Mouse (Mus musculus): ENCODE results near the gene Lifr. TPM values are rescaled to one million over a fixed set of nuclear protein-coding genes. Genes with fewer than 3 reads are reported as not detected.

The Lifr gene
- polyA plus RNA-seq, 1 experiment: 19.9 TPM

DNA sequence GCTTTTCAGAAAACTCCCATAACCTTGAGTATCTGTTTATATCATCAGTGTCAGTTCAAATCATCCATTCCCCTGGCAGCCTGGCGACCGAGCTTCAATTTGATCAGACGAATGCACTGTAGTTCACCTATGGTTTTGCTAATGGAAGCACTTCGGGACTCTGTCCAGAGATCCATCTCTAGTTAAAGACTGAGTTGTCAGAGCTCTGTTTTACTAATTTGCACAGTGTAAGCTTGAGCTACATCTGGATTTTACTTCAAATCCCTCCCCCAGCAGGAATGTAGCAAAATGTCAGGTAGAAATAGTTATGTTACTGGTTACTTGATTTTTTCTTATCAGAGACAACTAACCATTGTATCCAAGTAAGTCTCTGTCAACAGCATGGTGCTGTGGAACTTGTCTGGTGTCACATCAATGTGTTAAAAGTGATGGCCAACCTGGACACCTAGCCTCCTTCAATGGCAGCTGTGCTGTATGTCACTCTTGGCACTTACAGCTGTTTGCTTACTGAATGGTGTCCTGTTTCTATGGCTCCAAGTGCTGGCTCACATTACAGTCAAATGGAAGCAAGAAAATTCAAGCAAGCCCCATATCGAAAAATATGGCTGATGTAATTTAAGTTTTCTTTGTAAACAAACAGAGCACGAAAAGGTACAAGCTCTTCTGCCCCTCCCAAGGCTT, 22.0 kb downstream of the Lifr start:
- Histone ChIP-seq H3K4me1 (ENCODE audit: control insufficient read depth, insufficient read depth, low read length) (no peaks in the 10 kb centered on the region), H3K4me3 (replicated peaks; ENCODE audit: insufficient read depth, low read depth, low read length) (no peak overlapping the region), H3K27ac (ENCODE audit: insufficient read depth, low read length) (no peak overlapping the region), H3K27me3 (ENCODE audit: control insufficient read depth, insufficient read depth, low read length) (no peaks in the 10 kb centered on the region)
- TF ChIP-seq CTCF (IDR thresholded peaks at IDR 0.05; ENCODE audit: borderline replicate concordance, insufficient read depth, low read depth, low read length) (no peak), POLR2A (IDR thresholded peaks at IDR 0.05; ENCODE audit: borderline replicate concordance, insufficient read depth, low read length) (no peak)
- 83% methylated on average over 6 of the region's 6 CpGs for WGBS
- DNase-seq: no peak

- no peak for DNase-seq
- H3K27me3 ChIP-seq (ENCODE audit: control insufficient read depth, insufficient read depth, low read length): no peaks in the 10 kb centered on the region
- WGBS: 61% methylated on average over 3 of the region's 3 CpGs
- H3K4me1 ChIP-seq (ENCODE audit: control insufficient read depth, insufficient read depth, low read length): no peaks in the 10 kb centered on the region
- no peak overlapping the region for H3K27ac ChIP-seq (ENCODE audit: insufficient read depth, low read length)
- TF ChIP-seq POLR2A (IDR thresholded peaks at IDR 0.05; ENCODE audit: borderline replicate concordance, insufficient read depth, low read length): no peak
- TF ChIP-seq CTCF (IDR thresholded peaks at IDR 0.05; ENCODE audit: borderline replicate concordance, insufficient read depth, low read depth, low read length): no peak
- no peak overlapping the region for H3K4me3 ChIP-seq (replicated peaks; ENCODE audit: insufficient read depth, low read depth, low read length)
Observed at GRCm38 (mm10) chr15:7113906-7114305, 23.5 kb downstream of the Lifr start.

GRCm38 (mm10) chr15:7115326-7116003, 25.1 kb downstream of the Lifr start:
- TF ChIP-seq POLR2A (IDR thresholded peaks at IDR 0.05; ENCODE audit: borderline replicate concordance, insufficient read depth, low read length) (no peak), CTCF (IDR thresholded peaks at IDR 0.05; ENCODE audit: borderline replicate concordance, insufficient read depth, low read depth, low read length) (no peak)
- Histone ChIP-seq H3K27me3 (ENCODE audit: control insufficient read depth, insufficient read depth, low read length) (no peaks in the 10 kb centered on the region), H3K27ac (ENCODE audit: insufficient read depth, low read length) (no peak overlapping the region), H3K4me3 (replicated peaks; ENCODE audit: insufficient read depth, low read depth, low read length) (no peak overlapping the region), H3K4me1 (ENCODE audit: control insufficient read depth, insufficient read depth, low read length) (no peaks in the 10 kb centered on the region)
- 68% methylated on average over 7 of the region's 7 CpGs for WGBS
- DNase-seq: no peak

GRCm38 (mm10) chr15:7116216-7116615, 25.8 kb downstream of the Lifr start:
- no peak overlapping the region for H3K27ac ChIP-seq (ENCODE audit: insufficient read depth, low read length)

GRCm38 (mm10) chr15:7116699-7117098, 26.3 kb downstream of the Lifr start:
- WGBS: 80% methylated on average over 3 of the region's 3 CpGs
- no peaks in the 10 kb centered on the region for H3K4me1 ChIP-seq (ENCODE audit: control insufficient read depth, insufficient read depth, low read length)
- H3K27me3 ChIP-seq (ENCODE audit: control insufficient read depth, insufficient read depth, low read length): no peaks in the 10 kb centered on the region
- H3K4me3 ChIP-seq (replicated peaks; ENCODE audit: insufficient read depth, low read depth, low read length): no peak overlapping the region
- no peak for DNase-seq
- no peak overlapping the region for H3K27ac ChIP-seq (ENCODE audit: insufficient read depth, low read length)
- TF ChIP-seq POLR2A (IDR thresholded peaks at IDR 0.05; ENCODE audit: borderline replicate concordance, insufficient read depth, low read length): no peak
- no peak for TF ChIP-seq CTCF (IDR thresholded peaks at IDR 0.05; ENCODE audit: borderline replicate concordance, insufficient read depth, low read depth, low read length)

More at GRCm38 (mm10) chr15:7116216-7116615, 25.8 kb downstream of the Lifr start:
- no peak for TF ChIP-seq CTCF (IDR thresholded peaks at IDR 0.05; ENCODE audit: borderline replicate concordance, insufficient read depth, low read depth, low read length)
- DNase-seq: no peak
- H3K4me1 ChIP-seq (ENCODE audit: control insufficient read depth, insufficient read depth, low read length): no peaks in the 10 kb centered on the region
- 76% methylated on average over 1 of the region's 1 CpGs for WGBS
- no peak overlapping the region for H3K4me3 ChIP-seq (replicated peaks; ENCODE audit: insufficient read depth, low read depth, low read length)
- no peaks in the 10 kb centered on the region for H3K27me3 ChIP-seq (ENCODE audit: control insufficient read depth, insufficient read depth, low read length)

GRCm38 (mm10) chr15:7117944-7118343, 27.5 kb downstream of the Lifr start:
- 86% methylated on average over 6 of the region's 6 CpGs for WGBS
- Histone ChIP-seq H3K27me3 (ENCODE audit: control insufficient read depth, insufficient read depth, low read length) (no peaks in the 10 kb centered on the region), H3K4me1 (ENCODE audit: control insufficient read depth, insufficient read depth, low read length) (no peaks in the 10 kb centered on the region), H3K4me3 (replicated peaks; ENCODE audit: insufficient read depth, low read depth, low read length) (no peak overlapping the region), H3K27ac (ENCODE audit: insufficient read depth, low read length) (no peak overlapping the region)
- TF ChIP-seq POLR2A (IDR thresholded peaks at IDR 0.05; ENCODE audit: borderline replicate concordance, insufficient read depth, low read length) (no peak), CTCF (IDR thresholded peaks at IDR 0.05; ENCODE audit: borderline replicate concordance, insufficient read depth, low read depth, low read length) (no peak)
- no peak for DNase-seq

- H3K4me1 ChIP-seq (ENCODE audit: control insufficient read depth, insufficient read depth, low read length): no peaks in the 10 kb centered on the region
- WGBS: 3% methylated on average over 5 of the region's 5 CpGs
- no peaks in the 10 kb centered on the region for H3K27me3 ChIP-seq (ENCODE audit: control insufficient read depth, insufficient read depth, low read length)
- H3K27ac ChIP-seq (ENCODE audit: insufficient read depth, low read length): no peak overlapping the region
- TF ChIP-seq POLR2A (IDR thresholded peaks at IDR 0.05; ENCODE audit: borderline replicate concordance, insufficient read depth, low read length): no peak
- TF ChIP-seq CTCF (IDR thresholded peaks at IDR 0.05; ENCODE audit: borderline replicate concordance, insufficient read depth, low read depth, low read length): no peak
- H3K4me3 ChIP-seq (replicated peaks; ENCODE audit: insufficient read depth, low read depth, low read length): no peak overlapping the region
- DNase-seq: peak in 1 of 2 experiments; percentile 52
Observed at GRCm38 (mm10) chr15:7118849-7119248, 28.4 kb downstream of the Lifr start.

GRCm38 (mm10) chr15:7119930-7120512, 29.6 kb downstream of the Lifr start:
- Histone ChIP-seq H3K4me3 (replicated peaks; ENCODE audit: insufficient read depth, low read depth, low read length) (no peak overlapping the region), H3K27me3 (ENCODE audit: control insufficient read depth, insufficient read depth, low read length) (no peaks in the 10 kb centered on the region), H3K27ac (ENCODE audit: insufficient read depth, low read length) (no peak overlapping the region), H3K4me1 (ENCODE audit: control insufficient read depth, insufficient read depth, low read length) (no peaks in the 10 kb centered on the region)
- no peak for TF ChIP-seq POLR2A (IDR thresholded peaks at IDR 0.05; ENCODE audit: borderline replicate concordance, insufficient read depth, low read length)
- no peak for TF ChIP-seq CTCF (IDR thresholded peaks at IDR 0.05; ENCODE audit: borderline replicate concordance, insufficient read depth, low read depth, low read length)
- WGBS: 82% methylated on average over 8 of the region's 8 CpGs
- no peak for DNase-seq
